Mouse (Mus musculus): ENCODE measurements around the gene Abat.
"Not testable (repeated sequence)": the region's sequence is repeated elsewhere in the genome, so short reads cannot be mapped to it uniquely, and the experiment has no call there.

The Abat gene

DNA sequence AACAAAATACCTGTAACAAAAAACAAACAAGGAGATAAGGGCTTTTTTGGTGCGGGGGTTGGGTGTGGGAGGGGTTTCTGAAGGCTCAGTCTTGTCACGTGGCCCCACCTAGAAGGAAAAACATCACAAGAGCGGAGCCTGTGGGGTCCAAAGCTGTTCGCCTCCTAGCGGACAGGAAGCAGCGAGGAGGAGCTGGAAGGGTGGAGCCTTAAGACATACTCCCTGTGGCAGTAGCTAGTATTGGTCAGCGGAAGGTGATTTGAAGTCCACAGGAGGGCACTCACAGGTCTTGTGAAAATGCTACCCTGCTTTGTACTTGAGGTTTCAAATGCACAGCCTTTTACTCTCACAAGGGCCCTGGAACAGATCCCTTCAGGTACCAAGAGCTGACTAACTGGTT, 19.7 kb downstream of the Abat start:
- no peak for DNase-seq (ENCODE audit: low spot score in 2 of 2)

DNA sequence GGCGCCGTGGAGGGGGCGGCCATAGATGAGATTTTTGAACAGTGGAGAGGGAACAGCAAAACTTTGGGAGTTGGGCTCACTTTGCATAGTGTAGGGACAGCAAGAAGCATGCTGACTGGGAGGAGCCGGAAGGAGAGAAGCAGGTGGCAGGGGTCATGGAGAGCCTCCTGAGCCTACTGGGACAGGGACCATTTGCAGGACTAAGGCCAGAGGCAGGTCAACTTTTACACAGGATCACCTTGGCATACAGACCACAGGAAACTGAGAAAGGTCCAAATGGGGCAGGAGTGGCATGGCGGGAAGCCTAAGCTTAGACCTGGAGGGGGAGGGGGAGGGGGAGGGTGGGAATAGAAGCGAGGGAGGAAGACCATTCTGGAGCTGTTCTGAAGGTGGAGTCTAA, 20.2 kb downstream of the Abat start:
- no peak for DNase-seq (ENCODE audit: low spot score in 2 of 2)

DNA sequence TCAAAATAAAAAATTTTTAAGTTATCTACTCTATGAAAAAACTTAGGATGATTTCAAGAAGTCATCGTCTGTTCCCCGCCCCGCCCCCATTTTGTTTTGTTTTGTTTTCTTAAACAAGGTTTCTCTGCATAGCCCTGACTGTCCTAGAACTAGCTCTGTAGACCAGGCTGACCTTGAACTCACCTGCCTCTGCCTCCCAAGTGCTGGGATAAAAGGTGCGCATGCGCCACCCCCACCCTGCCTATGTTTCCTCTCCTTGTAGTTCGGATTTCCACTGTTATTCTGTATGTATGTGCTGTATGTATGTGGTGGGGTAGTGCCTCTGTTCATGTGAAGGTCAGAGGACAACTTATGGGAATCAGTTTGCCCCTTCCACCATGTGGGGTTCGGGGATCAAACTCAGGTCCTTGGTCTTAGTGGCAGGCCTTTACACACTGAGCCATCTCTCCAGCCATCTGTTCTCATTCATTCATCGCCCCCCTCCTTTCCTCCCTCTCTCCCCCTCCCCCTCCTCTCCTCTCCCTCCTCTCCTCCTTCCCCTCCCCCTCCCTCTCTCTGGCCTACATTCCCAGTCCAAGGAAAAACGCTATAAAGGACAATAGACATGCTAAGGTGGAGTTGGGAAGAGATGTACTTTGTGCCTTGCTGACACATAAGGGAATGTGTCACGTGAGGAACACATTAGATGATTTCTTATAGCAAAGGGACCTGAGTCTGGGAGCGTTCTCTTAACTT, 21.4 kb downstream of the Abat start:
- no peak for DNase-seq (ENCODE audit: low spot score in 2 of 2)

DNA sequence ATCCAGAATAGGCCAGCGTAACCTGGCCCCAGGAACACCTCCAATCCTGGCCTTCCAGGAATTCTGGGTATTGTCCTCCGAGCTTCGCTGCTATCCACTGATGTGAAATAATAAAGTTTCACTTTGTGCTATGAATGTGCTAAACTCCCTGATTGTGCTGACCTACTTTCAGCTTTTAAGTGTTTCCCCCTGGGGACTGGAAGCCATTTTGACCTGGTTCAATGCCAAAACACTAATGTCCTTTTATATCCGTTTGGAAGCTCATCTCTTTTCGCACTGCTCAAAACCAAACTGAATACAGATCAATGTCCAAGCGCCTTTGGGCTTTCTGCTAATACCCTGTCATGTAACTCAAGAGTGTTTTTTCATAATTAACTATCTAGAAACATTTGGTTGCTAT, 22.2 kb downstream of the Abat start:
- no peak for DNase-seq (ENCODE audit: low spot score in 2 of 2)

DNA sequence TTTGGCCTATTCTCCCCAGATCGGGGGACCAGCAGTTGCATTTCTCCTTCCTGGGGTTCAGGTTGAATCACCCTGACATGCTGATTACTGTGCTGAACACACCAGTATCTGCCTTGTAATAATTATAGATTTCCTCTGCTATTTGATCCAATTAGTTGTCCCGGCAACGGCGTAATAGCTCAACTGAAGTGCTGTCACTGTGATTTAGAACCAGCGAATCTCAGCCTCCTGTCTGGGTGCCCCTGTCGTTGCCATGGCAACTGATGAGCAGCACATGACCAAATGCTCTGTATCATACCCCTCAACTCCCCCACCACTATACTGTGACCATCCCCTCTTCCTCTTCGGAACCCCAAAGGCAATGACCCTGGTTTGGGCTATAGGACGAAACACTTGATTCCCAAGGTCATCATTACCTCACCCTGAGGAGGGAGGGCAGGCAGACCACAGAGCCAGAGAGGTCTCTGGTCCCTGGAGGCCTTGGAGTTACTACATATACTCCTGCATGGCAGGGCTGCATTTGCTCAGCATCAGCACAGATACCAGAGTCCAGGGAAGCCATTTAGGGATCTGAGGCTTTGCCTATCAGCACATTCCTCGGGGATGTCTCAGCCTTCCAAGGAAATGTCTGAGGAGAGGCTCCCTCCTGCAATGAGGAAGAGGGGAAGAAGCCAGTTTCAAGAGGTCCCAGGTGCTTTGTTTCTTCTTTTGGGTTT, 26.1 kb downstream of the Abat start:
- no peak for DNase-seq (ENCODE audit: low spot score in 2 of 2)

DNA sequence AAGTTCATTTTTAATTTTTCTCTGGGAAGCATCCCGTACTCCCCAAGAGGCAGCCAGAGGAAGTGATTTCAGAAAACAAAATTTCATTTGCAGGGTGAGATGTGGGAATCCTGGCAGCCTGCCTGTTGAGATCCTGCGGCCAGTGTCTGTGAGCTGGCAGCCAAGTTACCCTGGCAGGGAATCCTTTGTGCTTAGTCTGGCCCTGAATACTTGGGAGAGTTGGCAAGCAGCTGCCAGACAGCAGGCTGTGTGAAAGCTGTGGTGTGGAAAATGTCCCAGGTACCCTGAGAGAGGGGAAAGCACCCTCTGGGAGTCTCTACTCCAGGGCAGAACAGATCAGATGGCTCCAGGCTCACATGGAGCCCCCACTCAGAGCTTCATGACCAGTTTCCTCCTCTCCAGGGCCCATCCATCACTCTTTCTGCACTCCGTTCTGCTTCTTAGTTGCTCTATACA, 27.7 kb downstream of the Abat start:
- no peak for DNase-seq (ENCODE audit: low spot score in 2 of 2)

DNA sequence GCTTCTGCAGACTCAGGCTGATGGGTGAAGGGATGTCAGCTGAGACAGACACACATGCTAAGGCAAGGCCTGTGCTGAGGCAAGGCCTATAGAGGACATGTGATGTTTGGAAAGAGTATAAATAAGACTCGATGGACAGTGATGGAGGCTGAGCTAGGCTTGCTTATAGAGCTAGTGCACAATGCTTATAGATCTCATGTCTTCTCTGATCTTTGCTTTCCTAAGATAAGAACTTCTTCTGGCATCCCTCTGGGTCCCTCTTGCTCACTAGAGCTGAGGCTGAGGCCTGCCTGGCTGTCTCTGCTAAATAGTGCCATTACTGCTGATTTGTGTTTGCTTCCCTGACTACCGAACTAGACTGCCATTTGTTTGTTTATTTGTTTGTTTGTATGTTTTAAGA, 34.6 kb downstream of the Abat start:
- no peak for DNase-seq (ENCODE audit: low spot score in 2 of 2)

DNA sequence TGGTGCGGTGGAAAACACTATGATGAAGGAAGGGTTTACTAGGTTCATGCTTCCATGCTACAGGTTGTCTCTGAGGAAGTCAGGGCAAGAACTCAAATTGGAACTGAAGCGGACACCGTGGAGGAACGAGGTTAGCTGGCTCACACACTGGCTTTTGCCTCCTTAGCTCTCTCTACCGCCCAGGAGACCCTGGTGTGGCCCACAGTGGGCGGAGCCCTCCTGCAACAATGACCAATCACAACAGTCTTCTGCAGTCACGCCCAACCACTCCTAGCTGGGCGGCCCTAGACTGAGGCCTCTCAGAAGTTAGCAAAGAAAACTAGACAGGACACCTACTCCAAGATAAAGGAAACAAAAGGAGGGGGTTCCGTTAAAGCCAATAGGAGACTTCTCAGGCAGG, 36.3 kb downstream of the Abat start:
- no peak for DNase-seq (ENCODE audit: low spot score in 2 of 2)

DNA sequence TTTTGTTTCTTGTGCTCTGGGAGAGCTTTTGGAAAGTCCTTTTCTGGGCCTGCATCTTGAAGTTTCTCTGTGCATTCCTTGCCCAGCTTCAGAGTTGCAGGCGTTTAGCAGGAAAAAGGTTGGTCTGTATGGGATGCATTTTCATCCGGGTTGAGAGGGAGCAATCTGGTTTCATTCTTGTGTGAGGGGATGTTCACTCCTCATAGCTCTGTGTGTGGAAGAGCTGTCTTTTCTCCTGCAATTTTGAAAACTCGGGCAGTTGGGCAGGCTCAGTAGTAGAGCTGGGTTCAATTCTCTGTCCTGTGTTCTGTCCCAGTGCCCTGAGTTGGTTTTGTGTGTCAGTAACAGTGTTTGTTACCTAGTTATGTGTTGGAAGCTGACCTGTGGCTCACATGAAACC, 41.1 kb downstream of the Abat start:
- no peak for DNase-seq (ENCODE audit: low spot score in 2 of 2)

DNA sequence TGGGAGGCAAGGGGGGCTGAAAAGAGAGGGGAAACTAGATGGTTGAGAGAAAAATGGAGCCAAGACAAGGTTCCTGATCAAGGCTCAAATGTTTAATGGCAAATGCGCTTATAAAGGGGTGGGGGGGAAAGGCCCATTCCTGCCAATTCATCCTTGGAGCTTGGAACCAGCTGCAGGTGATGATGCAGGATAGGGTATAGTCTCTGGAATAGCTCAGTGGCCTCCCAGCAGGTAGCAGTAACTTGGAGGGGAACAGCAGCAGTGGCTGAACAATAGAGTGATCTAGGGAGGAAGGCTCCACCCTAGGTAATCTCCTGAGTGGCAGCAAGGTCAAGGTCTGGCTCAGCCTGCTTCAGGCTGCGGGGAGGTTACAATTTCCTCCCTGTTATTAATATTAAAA, 41.5 kb downstream of the Abat start:
- DNase-seq (ENCODE audit: low spot score in 2 of 2), result not testable (repeated sequence)

DNA sequence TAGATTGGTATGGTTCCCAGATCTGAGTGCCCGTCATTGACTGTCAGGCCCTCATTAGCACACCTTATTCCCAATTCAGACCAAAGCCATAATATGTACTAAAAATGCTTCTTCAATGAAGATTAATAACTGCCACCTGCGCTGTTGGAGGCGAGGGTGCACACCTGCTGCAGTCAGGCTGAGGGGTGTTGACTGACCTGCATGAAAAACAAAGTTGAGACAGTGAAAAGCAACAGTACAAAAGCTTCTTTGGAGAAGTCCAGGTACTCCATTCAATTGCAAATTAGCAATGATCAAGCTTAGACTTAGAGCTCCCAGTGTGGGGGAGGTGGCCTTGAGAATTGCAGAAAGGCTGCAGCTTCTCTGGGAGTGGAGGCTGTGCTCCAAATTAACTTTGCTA, 42.1 kb downstream of the Abat start:
- not testable (repeated sequence) for DNase-seq (ENCODE audit: low spot score in 2 of 2)

DNA sequence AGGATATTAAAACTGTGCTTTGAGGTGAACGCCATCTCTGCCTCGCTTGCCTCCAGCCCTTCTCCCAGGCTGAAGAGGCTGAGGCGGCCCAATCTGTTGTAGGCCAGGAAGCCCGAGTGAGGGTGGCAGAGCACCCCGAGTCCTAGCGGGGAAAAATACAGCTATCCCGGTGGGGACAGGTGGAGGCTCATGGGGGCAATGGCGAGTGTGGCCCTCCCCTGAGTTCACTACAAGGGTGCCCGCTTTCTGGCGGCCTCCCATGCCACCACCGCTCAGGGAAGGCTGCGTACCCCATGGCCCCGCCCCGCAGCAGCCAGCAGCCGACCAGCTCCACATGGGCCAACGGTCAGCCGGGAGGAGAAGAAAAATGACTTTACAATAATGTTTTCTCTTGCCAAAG, 46.9 kb downstream of the Abat start:
- no peak for DNase-seq (ENCODE audit: low spot score in 2 of 2)

DNA sequence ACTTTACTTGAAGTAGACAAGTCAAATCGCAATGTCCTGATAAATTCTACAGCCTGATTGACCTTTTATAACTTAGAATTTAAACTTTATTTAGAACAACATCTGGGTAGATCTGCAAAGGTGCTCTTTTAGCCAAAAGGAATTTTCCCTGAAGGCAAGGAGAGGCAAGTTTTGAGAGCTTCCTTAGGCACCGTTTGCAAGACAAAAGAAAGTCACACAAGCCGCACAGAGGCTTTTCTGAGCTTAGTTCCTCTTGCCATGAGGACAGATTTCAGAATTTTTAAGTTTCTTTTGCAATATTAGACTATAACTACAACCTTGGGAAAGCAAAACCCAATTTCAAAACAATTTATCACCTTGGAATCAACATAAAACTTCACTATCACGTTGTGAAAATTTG, 47.9 kb downstream of the Abat start:
- DNase-seq (ENCODE audit: low spot score in 2 of 2), result not testable (repeated sequence)

DNA sequence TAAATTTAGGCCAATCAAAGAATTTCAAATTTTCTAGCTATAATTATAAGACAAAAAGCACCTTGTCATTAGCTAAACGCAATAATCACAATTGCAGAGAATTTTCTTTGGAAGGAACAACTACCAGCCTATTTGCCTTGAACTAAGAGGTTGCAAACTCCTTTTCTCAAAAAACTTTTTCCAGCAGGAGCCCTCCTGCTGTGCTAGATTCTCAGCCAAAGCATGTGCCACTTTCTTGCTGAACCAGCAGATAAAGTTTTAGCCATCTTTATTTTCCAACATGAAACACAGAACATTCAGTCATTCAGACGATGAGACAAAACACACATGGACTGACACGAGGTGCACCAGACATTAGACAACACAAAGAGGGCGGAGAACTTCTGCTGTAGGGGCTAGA, 48.6 kb downstream of the Abat start:
- not testable (repeated sequence) for DNase-seq (ENCODE audit: low spot score in 2 of 2)

DNA sequence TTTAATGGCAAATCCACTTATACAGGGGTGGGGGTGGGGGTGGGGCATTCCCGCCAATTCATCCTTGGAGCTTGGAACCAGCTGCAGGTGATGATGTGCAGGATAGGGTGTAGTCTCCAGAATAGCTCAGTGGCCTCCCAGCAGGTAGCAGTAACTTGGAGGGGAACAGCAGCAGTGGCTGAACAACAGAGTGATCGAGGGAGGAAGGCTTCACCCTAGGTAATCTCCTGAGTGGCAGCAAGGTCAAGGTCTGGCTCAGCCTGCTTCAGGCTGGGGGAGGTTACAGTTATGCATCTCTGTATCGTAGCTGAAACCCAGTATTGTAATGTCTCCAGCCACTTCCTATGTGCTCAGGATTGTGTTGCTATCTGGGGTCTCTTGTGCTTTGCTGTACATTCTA, 49.6 kb downstream of the Abat start:
- not testable (repeated sequence) for DNase-seq (ENCODE audit: low spot score in 2 of 2)

DNA sequence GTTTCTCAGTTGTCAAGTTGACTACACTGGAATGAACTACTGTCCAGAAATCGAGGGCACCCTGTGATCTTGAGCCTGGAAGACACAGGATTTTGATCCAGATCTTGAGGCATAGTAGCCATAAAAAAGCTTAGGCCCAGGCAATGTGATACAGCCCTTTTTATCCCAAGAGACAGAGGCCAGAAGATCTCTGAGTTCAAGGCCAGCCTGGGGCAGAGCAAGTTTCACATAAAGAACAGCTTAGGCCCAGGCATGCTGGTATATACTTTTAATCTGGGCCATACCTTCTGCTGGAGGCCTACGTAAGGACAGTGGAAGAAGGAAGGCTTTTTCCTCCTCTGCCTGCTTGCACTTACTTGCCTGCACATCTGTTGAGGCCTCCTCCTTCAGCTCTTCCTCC, 51.6 kb downstream of the Abat start:
- DNase-seq (ENCODE audit: low spot score in 2 of 2), result no peak

DNA sequence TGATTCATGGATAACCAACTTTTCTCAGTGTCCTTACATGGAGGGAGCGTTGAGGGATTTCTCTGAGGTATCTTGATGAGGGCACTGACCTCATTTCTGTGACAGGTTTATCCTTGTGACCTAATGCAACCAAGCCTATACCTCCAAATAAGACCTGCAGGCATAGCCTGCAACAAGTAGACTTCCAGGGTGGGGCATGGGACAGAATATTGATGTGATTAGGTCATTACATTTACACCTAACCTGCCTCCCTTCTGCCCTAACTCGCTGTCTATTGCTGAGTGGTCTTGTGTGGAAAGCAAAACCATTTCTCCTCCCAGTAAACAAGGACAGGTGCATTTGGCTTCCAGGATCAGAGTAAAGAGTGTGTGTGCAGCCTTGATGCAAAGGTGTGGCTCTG, 52.3 kb downstream of the Abat start:
- DNase-seq (ENCODE audit: low spot score in 2 of 2), result no peak

DNA sequence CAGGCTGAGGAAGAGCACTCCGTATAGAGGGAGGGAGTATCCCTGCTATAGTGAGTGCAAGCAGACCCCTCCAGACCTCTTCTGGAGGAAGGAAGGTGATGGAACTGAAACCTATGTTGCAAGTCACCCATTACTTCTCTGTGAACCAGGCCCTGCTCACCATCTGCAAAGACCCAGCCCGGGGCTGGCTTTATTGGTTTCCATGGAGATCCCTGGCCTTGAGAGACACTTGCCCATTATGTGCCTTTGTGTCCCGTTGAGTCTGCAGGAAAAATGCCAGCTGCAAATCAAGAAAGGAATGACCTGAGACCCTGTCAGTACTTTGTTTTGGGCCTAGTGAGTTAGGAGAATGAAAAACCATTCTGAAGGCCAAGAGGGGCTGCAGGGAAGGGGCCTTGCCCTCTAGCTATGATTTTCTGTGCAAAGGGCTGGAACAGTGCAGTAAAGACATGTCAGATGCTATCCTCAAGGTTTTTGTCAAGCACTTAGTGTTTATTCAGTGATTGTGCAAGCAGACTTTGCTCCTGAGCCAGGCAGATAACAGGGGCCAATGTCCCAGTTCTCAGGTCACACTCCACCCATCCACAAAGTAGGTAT, 53.0 kb downstream of the Abat start:
- no peak for DNase-seq (ENCODE audit: low spot score in 2 of 2)

DNA sequence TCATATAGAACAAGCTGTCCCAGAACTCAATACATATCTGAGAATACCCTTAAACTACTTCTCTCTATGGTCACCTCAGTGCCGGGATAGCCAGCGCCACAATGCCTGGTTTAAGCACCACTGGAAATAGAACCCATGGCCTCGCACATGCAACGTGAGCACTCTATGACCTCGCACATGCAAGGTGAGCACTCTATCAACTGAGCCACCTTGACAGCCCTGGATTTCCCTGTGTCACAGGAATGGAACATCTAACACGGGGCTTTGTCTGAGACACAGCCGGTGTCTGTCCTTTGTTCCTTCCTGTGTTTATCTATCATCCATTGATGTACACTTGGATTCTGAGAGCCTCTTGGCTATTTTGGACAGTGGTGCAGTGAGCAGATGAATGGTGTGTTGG, 55.7 kb downstream of the Abat start:
- no peak for DNase-seq (ENCODE audit: low spot score in 2 of 2)

DNA sequence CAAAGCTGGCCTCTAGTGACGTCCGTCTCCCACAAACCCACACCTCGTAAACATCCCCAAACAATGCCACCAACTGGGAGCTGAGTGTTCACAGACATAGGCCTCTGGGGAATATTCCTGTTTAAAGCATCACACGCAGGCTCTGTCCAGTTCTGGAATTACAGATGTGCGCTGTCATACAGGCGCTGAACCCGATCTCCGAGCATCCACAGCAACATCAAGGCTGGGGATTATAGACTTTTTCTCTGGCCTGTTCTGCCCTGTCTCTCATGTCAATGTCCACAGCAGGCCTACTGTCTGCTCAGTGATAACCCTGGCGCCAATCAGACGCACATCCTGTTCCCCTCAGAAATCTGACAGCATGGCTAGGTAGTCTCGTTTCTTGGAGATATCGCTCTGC, 57.1 kb downstream of the Abat start:
- DNase-seq (ENCODE audit: low spot score in 2 of 2), result no peak

DNA sequence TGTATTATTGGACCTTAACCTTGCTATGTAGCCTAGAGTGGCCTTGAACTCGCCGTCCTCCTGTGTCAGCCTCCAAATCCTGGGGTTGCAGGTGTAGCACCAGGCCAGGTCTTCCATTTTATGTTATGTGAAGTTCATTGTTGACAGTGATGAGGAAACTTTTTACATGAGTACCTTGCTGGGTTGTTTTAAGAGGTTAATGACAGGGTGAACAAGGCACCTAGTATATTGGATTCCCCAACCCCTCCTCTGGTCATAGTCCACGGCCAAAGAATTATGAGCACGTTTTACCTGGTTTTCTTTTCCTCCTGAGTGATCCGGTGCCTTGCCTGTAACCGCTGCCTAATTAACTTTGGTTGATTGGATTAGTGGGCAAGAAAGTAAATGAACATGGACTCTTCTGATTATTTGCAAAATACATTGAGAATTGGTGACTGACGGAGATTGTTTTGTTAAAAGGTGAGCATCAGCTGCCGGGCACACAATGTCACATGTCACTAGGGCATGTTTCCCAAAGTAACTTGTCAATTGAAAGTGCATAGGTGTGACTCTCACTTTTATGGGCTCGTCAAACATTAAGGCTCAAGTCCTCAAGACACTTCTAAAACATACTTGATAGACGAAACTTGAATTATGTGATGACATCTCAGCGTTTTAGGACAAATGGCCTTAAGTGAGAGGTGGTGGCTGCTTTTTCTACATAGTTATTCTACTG, 57.8 kb downstream of the Abat start:
- DNase-seq (ENCODE audit: low spot score in 2 of 2), result no peak

DNA sequence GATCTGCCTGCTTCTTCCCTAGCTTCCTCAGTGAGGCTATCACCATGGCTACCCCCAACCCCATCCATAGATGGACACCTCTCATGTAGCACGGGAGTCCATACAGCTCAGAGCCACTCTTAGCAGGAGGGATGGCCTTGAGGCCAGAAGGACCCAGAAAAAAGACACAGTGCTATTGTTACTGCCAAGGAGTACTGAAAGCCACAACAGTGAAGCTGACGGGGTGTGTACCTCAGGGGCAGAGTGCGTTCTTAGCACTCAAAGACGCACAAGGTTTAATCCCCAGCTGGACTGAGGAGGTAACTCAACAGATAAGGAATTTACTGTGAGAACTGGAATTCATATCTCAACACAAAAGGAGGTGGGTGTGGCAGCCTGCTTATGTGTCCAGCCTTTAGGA, 59.8 kb downstream of the Abat start:
- DNase-seq (ENCODE audit: low spot score in 2 of 2), result no peak

DNA sequence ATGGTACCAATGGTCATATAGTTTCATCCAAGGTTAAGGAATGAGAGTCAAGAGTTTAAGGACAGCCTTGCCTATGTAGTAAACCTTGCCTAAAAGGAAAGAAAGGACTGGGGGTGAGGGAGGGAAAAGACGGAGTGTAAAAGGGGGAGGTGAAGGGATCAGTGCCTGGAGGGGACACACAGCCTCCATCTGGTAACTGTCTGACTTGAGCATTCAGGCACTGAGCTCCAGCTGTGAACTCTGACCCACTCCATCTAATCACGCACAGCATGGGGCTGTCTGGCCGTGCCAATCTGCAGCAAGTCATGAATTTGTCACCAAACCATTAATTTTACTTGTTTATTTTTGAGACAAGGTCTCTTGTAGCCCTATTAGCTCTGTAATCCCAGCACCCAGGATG, 60.5 kb downstream of the Abat start:
- no peak for DNase-seq (ENCODE audit: low spot score in 2 of 2)
